Mouse (Mus musculus): ENCODE measurements around the gene Sdha.

The Sdha gene

DNA sequence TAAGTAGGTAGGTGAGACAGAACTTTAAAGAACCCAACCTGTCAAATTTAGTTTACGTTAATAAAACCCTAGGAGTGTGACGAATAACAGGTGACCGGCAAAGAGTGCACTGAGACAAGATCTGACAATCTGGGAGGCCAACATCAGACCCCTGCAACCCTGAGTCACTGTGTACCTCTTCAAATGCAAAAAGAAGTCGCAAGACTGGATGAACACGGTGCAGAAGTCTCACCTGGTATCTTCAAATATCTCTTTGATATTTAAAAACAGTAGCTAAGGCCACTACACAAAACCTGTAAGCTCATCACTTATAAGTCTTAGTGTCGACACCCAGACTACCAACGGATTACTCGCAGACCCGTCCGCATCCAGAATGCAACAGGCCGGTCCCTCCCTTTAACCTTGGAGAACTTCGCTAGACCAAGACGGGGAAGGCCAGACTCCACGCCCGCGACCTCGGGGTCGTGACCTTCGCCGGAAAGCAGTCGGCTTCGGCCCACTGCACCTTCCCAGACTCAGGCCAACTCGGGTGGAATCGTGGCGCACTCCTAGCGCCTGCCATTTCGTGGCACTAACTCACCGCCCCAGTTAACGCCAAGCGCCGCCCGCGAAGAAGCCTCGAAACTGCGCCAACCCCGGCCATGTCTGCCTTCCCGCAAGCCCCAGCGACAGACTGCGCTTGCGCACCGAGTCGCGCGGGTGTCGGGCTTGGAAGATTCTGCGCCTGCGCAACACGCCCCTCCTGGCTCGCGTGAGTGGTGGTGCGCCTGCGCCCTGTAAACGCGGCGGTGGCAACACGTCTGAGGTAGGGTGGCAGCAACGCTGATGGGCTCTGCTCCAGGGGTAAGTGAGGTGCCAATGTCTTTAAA is at the start of gene Sdha, which contains the start of gene Ccdc127:
Sdha (minus strand) TSS at position 715 of the 869 bp plus-strand sequence.
Ccdc127 (plus strand) TSS at position 744 of the 869 bp plus-strand sequence.
- peak; percentile 98 for DNase-seq

DNA sequence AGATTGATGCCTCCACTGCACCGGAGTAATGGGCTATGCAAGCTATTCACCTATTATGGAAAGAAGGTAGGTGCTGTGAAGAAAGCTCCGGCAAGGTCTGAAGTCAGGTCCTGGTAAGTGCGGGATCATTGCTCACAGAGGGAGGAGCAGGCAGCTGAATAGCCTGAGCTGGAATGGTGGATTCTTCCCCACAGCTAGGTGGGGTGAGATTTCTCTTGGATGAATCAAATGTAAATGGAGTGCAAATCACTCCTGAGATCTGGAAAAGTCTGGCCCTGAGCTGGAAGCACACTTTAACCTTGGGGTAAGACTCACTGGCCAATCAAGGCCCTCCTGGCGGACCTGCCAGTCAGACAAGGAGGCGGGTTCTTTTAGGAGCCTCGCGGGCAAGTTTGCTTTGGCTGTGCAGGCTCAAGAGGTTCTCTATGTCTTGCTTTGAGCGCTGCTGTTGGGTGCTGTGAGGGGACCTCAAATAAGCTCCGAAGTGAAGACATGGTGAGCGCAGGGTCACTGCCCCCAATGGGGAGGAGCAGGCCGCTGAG is 49.3 kb upstream of the Sdha start, which contains the start of gene Ftl1-ps1:
Ftl1-ps1 (plus strand) TSS at position 397 of the 542 bp plus-strand sequence.
- no peak for DNase-seq

DNA sequence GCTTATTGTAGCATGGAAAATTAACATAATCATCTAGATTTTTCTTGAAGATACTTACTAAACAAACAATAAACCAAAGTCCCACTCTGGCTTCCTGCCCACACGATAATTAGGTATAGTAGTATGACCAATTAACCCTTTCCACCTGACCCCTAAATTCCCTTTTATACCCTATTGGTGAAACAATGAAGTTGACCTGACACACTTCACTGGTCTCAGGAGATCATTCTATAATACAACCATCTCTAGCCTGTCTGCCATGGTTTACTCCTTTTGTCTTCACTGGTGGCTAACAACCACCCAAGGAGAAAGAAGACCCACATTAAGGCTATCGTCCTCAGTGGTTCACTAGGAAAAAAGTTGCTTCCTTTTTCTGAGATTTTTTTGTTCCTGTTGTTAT is 41.1 kb upstream of the Sdha start:
- no peak for DNase-seq

DNA sequence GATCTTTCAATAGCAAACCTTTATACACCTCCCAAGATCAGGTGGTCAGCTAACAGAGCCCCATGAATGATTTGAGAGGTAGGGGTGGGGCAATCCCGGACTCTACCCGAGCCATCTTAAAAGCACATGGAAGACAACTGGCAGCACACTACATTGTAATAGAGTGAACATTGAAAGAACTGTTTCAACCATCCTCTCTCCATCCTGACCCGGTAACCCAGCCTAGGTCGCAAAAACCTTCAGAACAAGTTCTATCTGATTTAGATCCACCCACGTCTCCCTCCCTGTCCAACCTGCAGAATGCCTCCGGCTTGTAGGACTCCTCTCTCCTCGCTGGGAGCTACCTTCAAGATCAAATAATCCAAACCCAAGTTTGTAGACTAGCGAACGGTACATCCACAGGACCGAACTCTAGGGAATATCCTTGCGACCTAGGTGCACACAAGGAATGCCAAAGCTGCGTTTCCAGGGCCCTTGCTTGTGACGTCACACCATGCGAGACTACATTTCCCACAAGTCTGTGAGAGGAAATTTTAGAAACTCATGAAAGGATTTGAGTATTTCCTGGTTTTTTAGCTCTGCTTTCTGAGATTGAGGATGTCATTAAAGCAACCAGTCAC is 40.4 kb upstream of the Sdha start, which contains the start of gene Zfp72:
Zfp72 (minus strand) TSS at position 466 of the 620 bp plus-strand sequence.
- DNase-seq, result peak; percentile 72

DNA sequence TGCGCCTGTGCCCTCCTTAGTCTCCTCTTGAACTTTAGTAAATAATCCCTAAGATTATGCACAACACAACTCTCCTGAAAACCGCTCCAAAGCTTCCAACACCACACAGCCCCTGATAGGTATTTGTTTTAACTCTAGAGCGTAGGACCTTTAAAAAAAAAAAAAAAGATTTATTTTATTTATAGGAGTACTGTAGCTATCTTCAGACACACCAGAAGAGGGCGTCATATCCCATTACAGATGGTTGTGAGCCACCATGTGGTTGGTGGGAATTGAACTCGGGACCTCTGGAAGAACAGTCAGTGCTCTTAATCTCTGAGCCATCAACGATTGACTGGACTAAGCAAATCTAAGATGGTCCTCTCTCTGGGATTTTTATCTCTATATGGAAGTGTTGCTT is 39.6 kb upstream of the Sdha start:
- DNase-seq, result no peak

DNA sequence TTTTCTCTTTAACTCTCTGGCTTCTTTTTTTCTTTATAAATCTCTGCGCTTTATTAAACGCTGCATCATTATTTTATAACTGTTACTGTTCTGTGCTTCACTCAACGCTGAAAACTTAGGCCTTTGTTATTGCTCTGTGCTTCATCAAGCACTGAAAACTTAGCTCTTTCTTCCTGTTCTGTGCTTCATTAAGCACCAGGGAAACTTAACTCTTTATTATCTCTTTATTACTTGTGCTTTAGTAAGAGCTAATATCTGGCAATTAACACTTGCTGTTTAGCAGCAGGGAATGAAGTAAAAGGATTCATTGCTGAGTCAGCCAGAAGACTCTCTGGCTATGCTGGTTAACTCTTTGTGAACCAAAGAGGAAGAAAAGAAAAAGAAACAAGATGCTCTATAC is 32.2 kb upstream of the Sdha start:
- DNase-seq, result no peak

DNA sequence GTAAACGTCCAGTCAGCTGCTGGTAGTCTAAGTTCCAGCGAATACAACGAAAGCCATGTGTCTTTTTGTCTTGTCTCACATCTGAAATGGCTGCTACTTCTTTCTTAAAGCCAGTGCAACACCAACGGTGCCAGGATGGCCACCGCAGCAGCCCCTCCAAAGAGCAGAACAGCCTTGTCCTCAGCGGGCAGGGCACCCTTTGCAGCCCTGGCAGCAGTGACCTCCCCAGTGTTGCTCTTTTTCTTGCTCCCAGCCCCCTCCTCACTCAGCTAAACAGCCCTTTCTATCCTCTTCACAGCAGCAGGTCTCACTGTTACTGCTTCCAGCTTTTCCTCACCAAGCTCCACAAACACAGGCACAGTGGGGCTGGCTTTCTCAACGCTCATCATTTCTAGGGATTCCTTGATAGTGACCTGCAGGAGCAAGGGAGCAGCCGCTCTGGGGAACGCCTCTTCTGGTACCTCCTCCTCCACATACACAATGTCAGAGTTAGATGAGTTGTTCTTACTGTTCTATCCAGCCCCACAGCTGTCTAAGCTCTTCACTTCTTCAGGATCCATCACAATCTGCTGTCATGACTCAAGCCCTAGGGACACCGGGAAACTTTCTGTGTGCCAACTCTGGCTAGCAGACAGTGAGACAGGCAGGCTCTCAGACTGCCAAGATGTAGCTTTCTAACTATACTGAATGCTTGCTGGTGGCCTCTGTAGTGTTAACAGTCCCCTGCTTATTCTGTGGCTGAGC is 31.6 kb upstream of the Sdha start:
- DNase-seq, result no peak

DNA sequence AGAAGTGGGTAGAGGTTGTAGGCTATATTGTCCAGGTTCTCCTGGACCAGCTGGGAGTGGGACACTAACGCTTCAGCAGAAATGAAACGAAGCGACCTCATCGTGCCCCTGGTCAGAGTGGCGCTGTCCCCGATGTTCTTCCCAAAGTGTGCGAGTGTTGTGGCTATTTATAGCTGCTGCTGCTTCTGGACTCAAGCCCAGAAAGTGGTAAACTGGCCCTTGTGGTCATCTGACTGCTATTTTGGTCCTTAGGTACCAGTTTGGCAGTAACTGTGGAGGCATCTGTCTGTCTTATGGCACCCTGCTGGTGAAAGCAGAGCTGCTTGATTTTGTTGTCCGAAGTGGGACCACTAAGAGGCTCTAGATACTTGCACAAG is 13.8 kb upstream of the Sdha start, which contains the start of gene Lrrc14b:
Lrrc14b (minus strand) TSS at position 147 of the 377 bp plus-strand sequence.
- DNase-seq, result no peak

DNA sequence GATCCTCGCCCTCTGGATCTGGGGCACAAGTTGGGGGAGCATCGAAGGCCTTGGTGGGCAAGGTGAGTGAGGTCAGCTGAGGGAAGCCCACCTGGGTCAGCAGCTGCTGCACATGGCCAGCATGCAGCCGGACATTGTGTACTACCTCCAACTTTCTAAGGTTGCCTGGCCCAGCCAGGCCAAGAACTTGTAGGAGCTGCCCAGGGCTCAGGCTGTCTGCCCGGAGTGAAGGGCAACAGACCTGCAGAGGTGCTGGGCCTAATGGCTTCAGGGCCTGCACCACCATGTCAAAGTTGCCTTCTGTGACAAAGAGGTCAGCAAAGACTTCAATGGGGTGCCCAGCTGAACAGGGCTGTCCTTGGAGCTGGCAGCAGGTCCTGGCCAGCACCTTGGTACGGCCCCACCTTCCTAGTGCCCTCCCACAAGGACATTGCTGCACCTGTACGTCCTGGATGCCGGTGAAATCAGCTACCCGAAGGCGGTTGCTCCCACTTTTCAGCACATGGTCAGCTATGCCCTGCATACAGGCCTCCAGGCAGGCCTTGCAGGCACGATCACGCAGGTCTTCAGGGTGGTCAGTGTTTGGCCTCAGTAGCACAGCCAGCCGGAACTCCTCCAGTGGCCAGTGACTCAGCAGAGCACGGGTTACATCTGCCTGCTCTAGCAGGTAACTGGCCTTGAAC is 13.2 kb upstream of the Sdha start:
- DNase-seq, result no peak

DNA sequence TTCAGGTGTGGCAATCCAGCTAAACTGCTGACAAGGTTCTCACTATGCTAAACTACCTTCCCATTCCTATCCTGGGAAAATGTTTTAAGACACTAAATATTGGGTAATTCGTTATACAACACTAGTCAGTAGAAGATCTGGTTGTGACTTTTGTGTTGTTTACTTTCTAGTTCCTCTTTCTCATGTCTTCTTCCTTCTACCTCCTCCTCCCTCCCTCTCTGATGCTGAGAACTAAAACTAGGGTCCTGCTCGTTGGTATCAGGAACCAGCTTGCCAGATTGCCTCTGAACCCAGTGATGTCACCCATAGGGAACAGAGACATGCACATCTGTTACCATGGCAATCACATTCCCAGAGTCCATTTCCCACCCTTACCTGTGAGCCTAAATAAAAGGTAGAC is 12.1 kb upstream of the Sdha start:
- DNase-seq, result no peak

DNA sequence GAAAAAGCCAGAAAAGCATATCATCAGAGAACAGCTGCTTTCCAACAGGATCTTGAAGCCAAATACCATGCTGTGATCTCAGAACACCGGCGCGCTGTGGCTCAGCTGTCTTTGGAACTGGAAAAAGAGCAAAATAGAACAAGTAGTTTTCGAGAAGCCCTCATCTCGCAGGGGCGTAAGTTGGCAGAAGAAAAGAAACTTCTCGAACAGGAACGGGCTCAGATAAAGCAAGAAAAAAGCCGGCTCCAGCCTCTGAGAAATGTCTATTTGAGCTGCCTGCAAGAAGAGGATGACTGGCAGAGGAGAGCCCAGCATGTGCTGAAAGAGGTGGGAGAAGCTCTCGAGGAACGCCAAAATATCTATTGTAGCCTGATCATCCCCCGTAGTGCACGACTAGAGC is 6.4 kb upstream of the Sdha start:
- no peak for DNase-seq

DNA sequence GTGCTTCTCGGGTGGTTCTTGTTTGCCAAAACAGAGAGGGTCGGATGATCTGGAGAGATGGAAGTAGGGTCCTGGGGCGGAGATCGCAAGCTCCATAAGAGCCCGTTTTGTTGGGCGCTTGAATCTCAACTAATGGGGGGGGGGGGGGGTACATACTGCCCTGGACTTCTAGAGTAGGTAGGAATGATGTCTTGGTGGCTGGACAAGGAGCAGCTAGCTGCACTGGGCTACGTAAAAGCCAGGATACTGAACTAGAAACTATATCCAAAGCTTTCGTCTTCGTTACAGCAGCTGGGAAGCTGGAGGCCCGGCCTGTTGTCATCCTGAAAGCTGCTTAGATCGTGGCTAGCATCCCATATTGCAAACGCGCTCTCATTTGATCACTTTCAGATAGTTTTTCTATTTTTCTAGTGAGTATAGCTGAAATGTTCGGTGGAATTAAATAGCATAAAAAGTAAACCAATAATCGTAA is 391 bp upstream of the Sdha start:
- peak; percentile 41 for DNase-seq

DNA sequence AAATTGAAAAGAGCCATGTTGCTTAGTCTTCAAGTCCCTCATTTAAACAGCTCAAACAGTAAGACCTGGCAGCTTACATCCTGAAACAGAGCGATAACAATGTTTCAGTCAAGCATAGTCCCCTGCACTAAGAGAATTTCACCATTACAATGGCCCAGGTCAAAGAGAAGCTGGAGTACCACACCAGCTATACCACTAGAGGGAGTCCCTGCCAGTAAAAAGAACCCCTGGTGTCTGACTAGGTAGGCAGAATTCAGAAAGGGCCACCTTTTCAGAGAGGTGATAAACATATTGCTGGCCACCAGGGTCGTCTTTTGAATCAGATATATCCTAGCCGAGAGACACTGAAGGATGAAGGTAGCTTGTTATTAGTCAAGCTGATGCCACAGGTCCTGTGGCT is 9.0 kb downstream of the Sdha start:
- DNase-seq, result peak; percentile 64

DNA sequence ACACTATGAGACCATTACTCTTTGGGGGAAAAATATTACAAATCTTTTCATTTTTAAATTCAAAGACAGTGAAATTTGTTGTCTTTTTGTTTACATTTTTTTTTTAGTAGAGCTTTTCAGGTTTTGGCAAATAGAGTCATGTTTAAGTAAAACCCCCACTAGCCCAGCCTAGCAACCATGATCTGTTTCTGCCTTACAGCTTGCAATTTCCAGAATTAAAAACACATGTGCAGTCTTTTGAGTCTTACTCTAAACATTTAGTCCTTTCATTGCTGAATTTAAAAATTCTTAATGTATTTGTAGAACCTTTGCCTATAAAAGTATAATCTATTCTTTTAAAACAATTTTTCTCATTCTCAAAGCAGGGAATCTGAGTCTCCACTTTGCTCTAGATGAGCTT is 20.8 kb downstream of the Sdha start:
- DNase-seq, result no peak

DNA sequence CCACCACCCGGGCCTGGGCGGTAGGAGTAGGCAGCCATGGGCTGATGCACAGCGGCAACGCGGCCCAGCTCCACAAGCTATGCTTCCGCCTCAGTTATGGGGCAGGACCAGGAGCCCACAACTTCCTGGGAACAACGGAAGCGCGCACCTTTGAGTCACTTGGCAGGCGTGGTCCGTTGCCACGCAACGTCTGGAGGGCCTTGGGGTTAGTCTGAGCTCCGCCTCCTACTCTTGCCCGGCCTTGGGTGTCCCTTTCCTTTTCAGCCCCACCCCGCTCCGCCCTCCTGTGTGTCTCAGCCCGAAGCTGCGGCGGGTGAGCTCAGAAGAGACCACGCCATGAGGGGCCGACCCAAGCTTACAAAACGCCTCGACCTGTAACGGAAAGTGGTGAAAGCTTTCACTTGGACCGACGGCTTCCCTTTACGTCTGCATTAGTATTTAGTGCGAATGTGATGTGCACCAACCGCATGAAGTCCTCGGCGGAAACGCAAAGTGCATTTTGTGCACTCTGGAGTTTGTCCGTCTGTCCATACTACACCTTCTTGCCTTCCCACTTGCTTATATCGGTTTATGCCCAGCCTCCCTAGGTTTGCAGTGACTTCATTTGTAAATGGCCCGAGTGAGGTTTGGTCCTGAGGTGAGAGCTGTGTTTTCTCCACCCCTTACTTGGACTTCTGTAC is 32.8 kb downstream of the Sdha start, which contains the start of gene Pdcd6:
Pdcd6 (minus strand) TSS at position 411 of the 680 bp plus-strand sequence.
- peak; percentile 88 for DNase-seq

DNA sequence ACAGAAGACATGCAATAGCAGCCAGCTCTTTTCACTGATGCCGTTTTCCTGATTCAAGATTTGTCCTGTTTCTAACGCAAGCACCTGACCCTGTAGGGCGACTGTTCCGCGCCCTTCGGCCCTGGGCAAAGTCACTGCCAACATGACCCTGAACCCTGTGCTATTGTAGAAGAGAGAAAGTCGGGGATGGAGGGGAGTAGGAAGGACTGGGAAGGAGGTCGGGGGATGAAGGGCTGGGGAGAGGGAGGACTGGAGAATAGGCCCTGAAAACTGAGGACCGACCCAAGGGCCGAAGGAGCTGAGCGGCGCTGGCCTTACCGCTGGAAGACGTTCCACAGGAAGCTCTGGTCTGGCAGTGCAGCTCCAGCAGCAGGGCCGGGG is 33.3 kb downstream of the Sdha start:
- no peak for DNase-seq

DNA sequence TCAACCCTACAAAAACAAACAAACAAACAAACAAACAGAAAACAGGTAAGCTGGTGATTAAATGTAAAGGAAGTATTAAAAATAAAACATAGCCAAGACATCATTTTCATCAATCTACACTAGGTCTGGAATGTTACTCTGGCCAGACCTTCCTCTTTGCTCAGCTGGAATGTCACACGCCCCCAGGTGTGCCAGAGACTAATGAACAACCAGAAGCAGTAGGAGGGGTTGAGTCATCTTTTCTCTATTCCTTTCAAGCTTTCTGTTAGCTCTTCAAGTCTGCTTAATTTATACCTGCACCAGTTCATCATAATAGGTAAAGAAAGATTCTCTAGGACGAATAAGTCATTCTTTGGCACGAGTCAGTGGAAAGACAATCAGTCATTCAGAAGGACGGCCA is 33.7 kb downstream of the Sdha start:
- DNase-seq, result no peak

DNA sequence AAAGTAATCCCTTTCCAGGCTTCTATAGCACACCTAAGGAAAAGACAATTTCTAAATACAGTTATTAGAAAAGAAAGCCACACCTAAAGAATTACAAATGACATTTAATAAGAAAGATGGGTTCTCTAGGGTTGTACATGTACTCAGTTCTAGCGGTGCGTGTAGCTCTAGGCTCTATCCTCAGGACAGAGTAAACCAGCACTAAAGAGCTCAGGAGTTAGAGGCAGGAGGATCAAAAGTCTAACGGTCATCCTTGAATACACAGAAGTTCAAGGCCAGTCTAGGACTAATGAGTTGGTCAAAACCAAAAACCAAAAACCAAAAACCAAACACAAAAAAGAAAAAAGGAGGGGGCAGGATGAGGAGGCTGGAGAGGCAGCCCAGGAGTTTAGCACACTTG is 35.5 kb downstream of the Sdha start:
- DNase-seq, result no peak

DNA sequence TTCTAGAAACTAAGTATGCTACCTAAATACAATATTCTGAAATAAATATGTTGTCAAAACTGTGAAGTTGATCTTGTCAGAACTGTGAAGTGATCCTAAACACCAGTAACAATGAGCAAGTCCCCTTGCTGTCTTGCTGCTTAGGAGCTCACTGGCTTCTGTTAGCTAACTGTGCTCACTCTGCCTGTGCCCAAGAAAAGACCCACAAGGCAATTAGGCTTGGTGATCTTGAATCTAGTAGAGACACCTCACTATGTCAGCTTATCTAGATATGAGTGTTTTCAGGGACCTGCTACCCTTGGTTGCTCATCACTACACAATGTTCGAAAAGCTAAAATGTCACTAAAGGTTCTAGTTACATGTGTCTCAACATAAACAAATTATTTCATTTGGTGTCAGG is 44.3 kb downstream of the Sdha start:
- DNase-seq, result no peak

DNA sequence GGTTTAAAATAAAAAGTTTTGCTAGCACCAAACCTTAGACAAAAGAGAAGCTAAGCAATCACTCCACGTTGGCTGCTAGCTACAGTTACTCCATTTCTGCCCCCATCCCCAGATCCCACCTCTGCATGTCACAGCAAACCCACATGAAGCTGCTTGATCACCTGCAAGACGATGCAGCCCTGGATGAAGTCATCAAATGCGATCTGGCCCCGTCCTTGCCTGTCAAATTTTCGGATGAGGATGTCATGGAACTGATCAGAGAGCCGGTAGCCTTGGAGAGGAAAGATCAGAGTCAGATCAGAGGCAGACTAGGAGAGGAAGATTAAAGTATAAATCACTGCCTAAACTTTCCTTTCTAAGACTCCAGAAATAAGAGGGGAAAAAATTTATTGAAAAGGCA is 44.7 kb downstream of the Sdha start:
- DNase-seq, result no peak

All from thymus, postnatal 4 days (tissue).